Mouse (Mus musculus) retina, adult 2 months (tissue): ENCODE data around the gene Zfp143.
"Not testable (repeated sequence)": the region's sequence is repeated elsewhere in the genome, so short reads cannot be mapped to it uniquely, and the experiment has no call there.

Experiments used
- DNase-seq: peaks from one replicate; pipeline ENCODE4 v3.0.0-alpha.2; 2012; ENCODE audit warnings: low read depth, low spot score

Zfp143 gene

GRCm38 (mm10) chr7:110096332-110096731 lies 35.3 kb downstream of the Zfp143 start:
- no peak for DNase-seq

- DNase-seq, result no peak
Observed at GRCm38 (mm10) chr7:110097106-110097793, 36.2 kb downstream of the Zfp143 start.

GRCm38 (mm10) chr7:110100854-110101253 lies 39.8 kb downstream of the Zfp143 start:
- DNase-seq, result no peak

- no peak for DNase-seq
Observed at GRCm38 (mm10) chr7:110101266-110101665, 40.2 kb downstream of the Zfp143 start.

GRCm38 (mm10) chr7:110105041-110105440 lies 44.0 kb downstream of the Zfp143 start:
- DNase-seq, result no peak

GRCm38 (mm10) chr7:110106633-110107032 lies 45.6 kb downstream of the Zfp143 start:
- DNase-seq, result no peak

GRCm38 (mm10) chr7:110108524-110108923 lies 47.5 kb downstream of the Zfp143 start:
- DNase-seq, result not testable (repeated sequence)

GRCm38 (mm10) chr7:110108967-110109610 lies 48.1 kb downstream of the Zfp143 start:
- DNase-seq, result no peak

- DNase-seq, result no peak
Observed at GRCm38 (mm10) chr7:110110061-110110656, 49.1 kb downstream of the Zfp143 start.

GRCm38 (mm10) chr7:110114699-110115098 lies 53.7 kb downstream of the Zfp143 start:
- DNase-seq, result no peak

GRCm38 (mm10) chr7:110116731-110117291 lies 55.8 kb downstream of the Zfp143 start:
- no peak for DNase-seq

GRCm38 (mm10) chr7:110118448-110118847 lies 57.4 kb downstream of the Zfp143 start:
- DNase-seq, result no peak

GRCm38 (mm10) chr7:110120157-110120784 lies 59.3 kb downstream of the Zfp143 start:
- no peak for DNase-seq

- DNase-seq, result no peak
Observed at GRCm38 (mm10) chr7:110121162-110121515, 60.1 kb downstream of the Zfp143 start.

- DNase-seq, result peak; percentile 74
Observed at GRCm38 (mm10) chr7:110121516-110122288, 60.7 kb downstream of the Zfp143 start, which contains the start of gene Wee1. Gene Wee1, plus strand, starts transcription at chr7:110122046.

- DNase-seq, result no peak
Observed at GRCm38 (mm10) chr7:110122289-110122564, 61.2 kb downstream of the Zfp143 start.

- no peak for DNase-seq
Observed at GRCm38 (mm10) chr7:110122565-110123422, 61.8 kb downstream of the Zfp143 start.

GRCm38 (mm10) chr7:110123844-110124555 lies 63.0 kb downstream of the Zfp143 start:
- no peak for DNase-seq

- DNase-seq, result no peak
Observed at GRCm38 (mm10) chr7:110128566-110128965, 67.5 kb downstream of the Zfp143 start.

- not testable (repeated sequence) for DNase-seq
Observed at GRCm38 (mm10) chr7:110132272-110132671, 71.3 kb downstream of the Zfp143 start.
